Mouse (Mus musculus) lung, adult 2 months (tissue): ENCODE data around the gene Nobox.

Experiments used
- CTCF ChIP-seq: fragments of 200-500 bp; IDR thresholded peaks from 2 replicates; pipeline ENCODE4 v1.5.1; 2011; ENCODE audit warnings: mild to moderate bottlenecking, low read length, control low read depth; ENCODE audit not compliant: insufficient read depth
- POLR2A ChIP-seq: fragments of 200-500 bp; IDR thresholded peaks from 2 replicates; pipeline ENCODE4 v1.6.1; 2011; ENCODE audit warnings: low read depth, mild to moderate bottlenecking, control low read depth, low read length, borderline replicate concordance; ENCODE audit errors: extremely low read depth

DNA sequence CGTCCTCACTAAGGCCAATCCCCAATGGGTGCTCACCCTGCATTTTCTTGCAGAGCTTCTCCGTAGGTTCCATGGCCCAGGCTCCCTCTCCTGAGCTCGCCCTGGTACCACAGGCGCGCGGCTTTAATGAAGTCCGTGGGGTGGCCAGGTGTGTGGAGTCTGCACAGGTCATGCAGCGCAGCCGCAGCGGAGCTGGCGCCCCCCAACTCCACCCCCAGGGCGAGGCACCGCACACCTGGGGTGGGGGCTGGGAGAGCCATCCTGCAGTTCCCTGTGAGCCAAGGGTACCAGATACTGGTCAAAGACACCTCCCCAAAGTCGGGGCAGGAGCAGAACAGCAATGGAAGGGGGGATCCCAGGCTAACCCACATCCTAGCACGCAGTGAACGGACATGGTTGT lies at the start of gene Nobox:
- no peak for TF ChIP-seq CTCF
- TF ChIP-seq POLR2A, result no peak
